Mouse (Mus musculus) monocyte, adult 2 months (primary cell): ENCODE measurements around the gene Zdhhc18.

Experiments
- DNase-seq, 2 experiments: peaks; one replicate each; pipeline ENCODE4 v3.0.0; 2022; ENCODE audit warnings: low spot score in 2 of 2, low read depth in 1 of 2

Gene Zdhhc18

DNA sequence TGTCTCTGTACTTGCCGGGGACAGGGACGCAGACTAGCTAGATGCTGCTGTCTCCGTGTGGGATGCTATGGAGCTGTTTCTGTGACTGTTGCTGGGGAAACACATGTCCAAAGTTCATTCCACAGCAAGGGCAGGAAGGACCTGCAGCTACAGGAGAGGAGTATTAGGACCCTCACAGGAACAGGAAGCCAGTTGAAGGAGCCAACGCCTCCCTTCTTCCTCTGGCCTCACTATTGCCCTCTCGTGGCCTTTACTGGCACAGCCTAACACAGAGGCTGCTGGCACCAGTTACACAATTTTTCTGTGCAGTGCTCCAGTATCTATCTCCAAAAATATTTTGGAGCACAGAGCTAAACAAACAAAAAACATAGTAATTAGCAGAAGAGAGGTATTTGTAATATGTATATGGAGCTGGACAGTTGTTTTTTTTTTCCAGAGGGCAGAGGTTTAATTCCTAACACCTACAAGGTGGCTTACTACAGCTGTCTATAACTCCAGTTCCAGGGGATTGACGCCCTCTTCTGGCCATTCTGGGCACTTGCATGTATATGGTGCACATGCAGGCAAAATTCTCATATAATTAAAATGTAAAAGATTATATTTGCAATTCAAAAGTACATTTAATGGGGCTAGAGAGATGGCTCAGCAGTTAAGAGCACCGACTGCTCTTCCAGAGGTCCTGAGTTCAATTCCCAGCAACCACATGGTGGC is at the start of gene Zdhhc18:
TSS of gene Zdhhc18 (minus strand) at position 166 of the 711 bp plus-strand sequence.
- DNase-seq, result peak; percentile 68 to 74

DNA sequence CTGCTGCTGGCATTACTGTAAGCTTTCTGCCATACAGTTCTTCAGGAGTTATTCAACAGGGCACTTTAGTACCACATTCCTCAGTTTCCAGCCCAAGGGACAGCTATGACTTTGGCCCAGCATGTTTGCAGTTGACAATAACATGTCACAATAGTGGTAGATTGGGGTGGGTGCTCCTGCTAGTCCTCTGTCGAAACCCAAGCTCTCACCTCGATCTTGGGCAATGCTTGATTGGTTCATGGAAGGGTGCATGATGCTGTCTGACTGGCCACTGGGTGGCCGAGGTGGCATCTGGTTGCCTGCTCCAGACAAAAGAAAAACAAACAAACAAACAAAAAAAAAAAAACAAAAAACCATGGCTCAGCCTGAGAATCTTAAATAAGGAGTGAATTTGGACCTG is 45.4 kb upstream of the Zdhhc18 start:
- no peak for DNase-seq

DNA sequence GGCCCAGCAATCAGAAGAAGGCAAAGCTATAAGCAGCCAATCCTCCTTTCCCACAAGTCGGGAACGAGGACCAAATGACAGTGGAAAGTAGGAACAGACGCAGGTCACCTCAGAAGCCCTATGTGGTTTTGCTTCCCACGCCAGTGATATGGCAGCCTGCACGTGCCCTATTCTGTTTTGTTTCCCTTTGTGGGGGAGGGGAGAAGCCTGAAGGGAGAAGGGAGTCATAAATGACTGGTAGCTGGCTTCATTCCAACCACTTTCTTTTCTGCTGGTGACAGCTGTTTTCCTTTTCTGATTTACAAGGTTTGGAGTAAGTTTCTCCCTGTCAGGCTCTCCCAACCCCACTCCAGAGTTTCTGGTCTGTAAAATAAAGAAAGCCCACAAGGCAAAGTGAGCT is 40.3 kb upstream of the Zdhhc18 start:
- no peak for DNase-seq

DNA sequence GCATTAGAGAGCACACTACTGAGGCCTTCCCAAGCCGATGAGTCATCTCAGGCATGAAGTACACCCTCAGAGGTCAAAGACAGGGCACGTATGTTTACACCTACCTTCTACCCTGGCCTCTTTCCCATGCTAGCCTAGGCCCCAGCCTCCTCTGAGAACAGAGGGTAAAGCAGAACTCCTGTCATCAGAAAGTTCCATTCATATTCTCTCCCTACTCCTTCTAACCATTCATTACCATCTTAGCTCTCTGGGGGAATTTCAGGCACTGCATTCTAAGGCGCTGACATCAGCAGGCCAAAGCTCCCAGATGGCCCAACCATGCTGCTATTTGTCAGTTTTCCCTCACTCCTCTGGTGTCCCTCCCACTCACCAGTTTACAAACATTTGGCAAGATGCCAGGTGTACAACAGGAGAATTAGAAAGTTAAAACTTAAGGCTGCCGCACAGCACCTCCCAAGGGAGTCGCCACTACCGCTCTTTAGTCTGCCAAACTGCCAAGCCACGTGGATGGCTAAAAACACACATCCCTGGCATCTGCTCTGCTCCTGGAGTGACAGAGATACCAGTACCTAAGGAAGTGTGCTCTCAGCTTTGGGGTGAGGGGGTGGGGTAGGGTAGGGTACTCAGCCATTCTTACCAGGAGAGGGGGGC is 38.6 kb upstream of the Zdhhc18 start:
- no peak for DNase-seq

DNA sequence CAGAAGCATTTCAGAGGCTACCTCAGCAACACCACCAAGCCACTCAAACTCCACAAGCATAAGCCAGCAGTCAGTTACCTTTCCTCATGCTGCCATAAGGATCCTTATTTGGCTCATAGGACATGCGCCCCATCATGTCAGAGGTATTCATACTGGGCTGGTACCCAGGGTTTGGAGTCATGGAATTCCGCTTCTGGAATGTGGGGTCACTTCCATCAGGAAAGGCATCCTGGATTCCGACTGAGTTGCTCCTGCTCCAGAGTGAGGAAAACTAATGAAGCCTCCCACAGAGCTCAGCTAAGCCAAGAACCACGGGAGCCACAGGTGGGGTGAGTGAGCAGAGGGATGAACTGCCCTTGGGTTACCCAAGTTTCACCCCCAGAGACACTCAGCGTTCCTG is 37.2 kb upstream of the Zdhhc18 start:
- no peak for DNase-seq

GRCm38 (mm10) chr4:133686512-133686911 is 36.6 kb upstream of the Zdhhc18 start:
- no peak for DNase-seq

DNA sequence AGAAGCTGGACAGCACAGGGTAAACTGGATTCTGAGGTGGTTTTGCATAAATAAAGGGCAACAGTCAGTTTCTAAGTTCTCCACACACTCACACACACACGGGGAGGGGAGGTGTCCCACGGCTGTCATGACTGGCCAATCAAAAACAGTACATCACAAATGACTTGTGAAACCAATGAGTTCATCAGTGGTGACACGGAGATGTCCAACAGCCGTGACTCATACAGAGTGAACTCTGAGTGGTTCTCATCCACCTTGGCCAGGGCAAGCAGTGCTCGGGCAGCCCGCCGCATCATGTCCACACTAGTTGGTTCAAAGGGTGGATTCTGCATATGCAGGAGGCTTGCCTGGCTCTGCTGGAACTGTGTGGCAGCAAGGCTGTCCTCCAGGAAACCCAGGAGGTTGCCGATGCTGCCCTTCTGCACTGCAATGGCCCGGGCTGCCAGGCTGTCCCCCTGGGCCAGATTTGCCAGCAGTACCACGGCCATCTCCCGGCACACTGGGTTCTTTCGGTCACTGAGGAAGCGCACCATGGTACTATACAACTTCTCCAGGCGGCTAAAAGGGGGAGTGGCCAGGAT is 30.3 kb upstream of the Zdhhc18 start:
- DNase-seq, result no peak

DNA sequence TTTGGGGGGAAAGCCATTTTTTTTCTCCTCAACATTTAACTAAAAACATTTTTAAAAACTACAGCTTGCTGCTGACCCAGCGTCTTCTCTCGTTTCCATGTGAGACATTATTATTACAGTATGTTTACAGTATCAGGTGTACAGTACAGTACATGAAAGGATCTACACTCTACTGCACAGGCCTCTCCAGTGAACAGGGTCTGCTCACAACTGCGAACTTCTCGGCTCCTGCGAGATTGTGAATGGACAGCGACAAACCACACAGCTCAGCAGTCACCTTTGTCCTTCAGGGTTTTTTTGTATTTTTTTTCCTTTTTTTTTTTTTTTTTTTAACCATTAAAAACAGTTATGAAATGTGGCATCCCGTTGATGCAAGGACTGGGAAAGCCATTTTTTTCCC is 29.7 kb upstream of the Zdhhc18 start:
- DNase-seq, result no peak

- DNase-seq, result no peak
Measured at GRCm38 (mm10) chr4:133677266-133677665, 27.3 kb upstream of the Zdhhc18 start.

- DNase-seq, result no peak
Measured at GRCm38 (mm10) chr4:133676189-133676588, 26.2 kb upstream of the Zdhhc18 start.

- no peak for DNase-seq
Measured at GRCm38 (mm10) chr4:133675594-133676016, 25.7 kb upstream of the Zdhhc18 start.

- DNase-seq, result no peak
Measured at GRCm38 (mm10) chr4:133674331-133674695, 24.4 kb upstream of the Zdhhc18 start.

GRCm38 (mm10) chr4:133673666-133674330 is 23.8 kb upstream of the Zdhhc18 start:
- no peak for DNase-seq

DNA sequence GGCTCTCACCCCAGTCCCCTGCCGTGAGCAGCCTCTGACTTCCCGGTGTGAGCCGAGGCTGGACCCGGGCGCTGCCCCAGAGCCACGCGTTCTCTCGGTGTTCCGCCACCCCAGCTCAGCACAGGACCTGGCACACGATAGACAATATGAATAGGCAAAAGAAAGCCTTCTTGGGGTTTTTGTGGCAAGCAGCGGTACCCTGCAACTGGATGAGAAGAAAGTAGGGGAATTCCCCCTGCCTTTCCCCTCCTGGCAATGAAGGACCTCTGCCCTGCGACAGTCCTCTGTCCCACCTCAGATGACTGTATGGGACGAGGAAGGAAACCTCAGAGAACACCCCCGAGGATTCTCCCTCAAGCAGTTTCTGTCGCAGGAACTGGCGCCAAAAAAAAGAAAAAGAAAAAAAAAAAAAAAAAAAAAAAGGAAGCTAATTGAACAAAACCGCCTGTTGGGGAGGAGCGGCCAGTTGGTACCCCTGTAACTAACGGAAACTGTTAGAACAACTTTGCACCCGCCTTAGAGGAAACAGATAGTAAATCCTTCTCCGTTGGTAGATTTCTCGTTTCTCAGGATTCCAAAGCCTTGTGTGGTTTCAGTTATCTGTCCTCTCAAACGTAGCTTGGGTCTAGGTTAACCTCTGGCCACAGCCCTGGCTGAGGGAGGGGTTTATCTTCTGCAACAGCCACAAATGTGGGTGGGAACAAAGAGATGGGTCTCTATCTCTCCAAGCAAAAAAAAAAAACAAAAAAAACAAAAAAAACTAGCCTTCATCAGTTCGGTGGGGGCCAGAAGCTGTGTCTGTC is 23.1 kb upstream of the Zdhhc18 start:
- no peak for DNase-seq

DNA sequence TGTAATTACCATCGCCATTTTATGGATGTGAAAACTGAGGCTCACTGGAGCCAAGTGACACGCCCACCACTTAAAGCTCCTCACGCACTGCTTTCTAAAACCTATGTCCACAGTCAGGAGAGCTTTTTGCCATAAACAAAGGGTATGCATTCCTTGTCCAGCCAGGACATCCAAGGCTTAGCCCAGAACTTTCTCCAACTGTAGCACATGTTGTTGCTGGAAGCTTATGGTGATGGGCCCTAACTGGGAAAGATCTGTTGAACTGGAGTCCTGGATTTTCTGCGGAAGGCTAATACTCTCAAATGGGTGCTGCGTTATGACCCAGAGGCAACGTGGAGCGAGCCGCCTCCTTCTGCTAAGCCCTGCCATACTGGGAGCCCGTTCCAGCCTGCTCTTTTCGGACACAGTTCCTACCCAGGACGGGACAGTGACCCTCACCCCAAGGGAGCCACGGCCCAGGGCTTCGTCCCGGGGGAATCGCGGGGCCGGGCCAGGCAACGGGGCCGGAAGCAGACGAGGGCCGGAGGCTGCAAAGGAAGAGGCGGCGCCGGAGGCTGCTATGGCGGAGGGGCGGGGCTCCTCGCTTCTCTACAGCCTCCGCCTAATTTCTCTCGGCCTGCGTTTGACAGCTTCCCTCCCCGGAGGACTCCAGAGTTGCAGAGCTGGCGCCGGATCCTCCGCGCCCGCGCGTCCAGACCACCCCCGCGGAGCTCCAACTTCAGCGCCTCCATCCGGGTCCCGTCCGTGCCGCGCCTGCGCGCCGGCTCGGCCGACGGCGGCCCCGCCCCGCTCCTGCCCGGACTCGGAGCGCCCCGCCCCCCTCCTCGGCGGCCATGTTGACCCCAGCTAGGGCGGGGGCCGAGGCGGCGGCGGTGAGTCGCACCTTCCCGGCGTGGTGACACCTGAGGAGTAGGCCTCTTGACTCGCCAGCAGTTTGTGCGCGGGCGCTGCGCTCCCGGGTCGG is 22.2 kb upstream of the Zdhhc18 start, which contains the start of gene Pigv:
TSS of gene Pigv (minus strand) at position 767 of the 964 bp plus-strand sequence.
- peak; percentile 65 to 87 for DNase-seq

- peak in 1 of 2 experiments; percentile 54 for DNase-seq
Measured at GRCm38 (mm10) chr4:133671184-133671880, 21.4 kb upstream of the Zdhhc18 start.

- no peak for DNase-seq
Measured at GRCm38 (mm10) chr4:133669652-133670210, 19.8 kb upstream of the Zdhhc18 start.

DNA sequence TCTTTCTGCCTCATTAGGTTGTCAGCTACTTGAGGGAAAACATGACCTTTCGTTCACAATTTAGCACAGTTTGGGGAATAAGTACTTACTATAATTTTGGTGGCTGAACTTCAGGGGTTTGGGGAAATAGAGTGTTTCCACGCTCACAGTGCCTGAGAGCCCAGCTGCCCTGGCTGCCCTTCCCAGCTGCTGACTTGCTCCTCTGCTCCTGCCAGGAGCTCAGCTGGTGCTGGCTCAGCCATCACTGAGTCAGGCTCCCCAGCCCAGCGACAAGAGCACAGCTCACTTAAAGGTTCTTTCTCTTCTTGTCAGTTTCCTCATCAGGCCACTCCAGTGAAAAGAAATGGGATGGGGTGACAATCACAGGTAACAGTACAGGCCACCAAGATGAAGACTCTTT is 18.6 kb upstream of the Zdhhc18 start:
- DNase-seq, result no peak

DNA sequence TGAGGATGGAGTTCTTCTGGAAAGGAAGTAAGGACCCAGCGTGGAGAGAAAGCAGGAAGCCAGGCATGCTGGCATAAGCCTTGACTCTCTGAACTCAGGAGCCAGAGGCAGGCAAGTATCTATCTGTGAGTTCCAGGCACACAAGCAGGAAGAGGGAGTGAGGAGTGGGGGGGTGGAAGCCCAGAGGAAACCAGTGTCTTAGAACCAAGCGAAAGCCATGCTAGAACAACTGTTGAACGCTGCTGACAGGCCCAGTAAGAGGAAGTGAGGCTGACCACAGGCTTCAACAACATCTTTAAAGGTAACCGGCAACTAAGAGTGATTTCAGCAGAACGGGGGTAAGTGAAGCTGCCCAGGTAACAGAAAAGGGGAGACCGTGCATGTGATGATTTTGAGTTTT is 16.2 kb upstream of the Zdhhc18 start:
- DNase-seq, result peak in 1 of 2 experiments; percentile 46
